Mouse (Mus musculus) neural tube, embryonic 11.5 days (tissue): ENCODE measurements around the gene Disp2. TPM values are rescaled to one million over a fixed set of nuclear protein-coding genes. Genes with fewer than 3 reads are reported as not detected.

Source experiments
- ATAC-seq: fragments of 200-750 bp; cut with Nextera tagmentation; 2 replicates; pipeline ENCODE4 v1.8.0; 2017; ENCODE audit warnings: moderate number of reproducible peaks, mild to moderate bottlenecking, moderate TSS enrichment, moderate library complexity; ENCODE audit not compliant: insufficient read depth, low FRiP score, low TSS enrichment
- DNase-seq: peaks from one replicate; pipeline ENCODE4 v3.0.0-alpha.2; 2015; ENCODE audit warnings: low spot score
- H3K27ac ChIP-seq: fragments of 300-500 bp; sonication (generic); 2 replicates; pipeline ENCODE4 v1.5.1; 2014; ENCODE audit warnings: low read depth, mild to moderate bottlenecking, low read length
- H3K27me3 ChIP-seq: fragments of 300-500 bp; sonication (generic); 2 replicates; pipeline ENCODE4 v1.6.1; 2014; ENCODE audit warnings: mild to moderate bottlenecking, low read length, mixed read lengths; ENCODE audit not compliant: control insufficient read depth, insufficient read depth
- H3K36me3 ChIP-seq: fragments of 300-500 bp; sonication (generic); 2 replicates; pipeline ENCODE4 v1.6.1; 2014; ENCODE audit warnings: mild to moderate bottlenecking, low read length, moderate library complexity, mixed read lengths; ENCODE audit not compliant: control insufficient read depth, insufficient read depth
- H3K4me1 ChIP-seq: fragments of 300-500 bp; sonication (generic); 2 replicates; pipeline ENCODE4 v1.6.1; 2014; ENCODE audit warnings: low read length, mixed read lengths; ENCODE audit not compliant: control insufficient read depth, insufficient read depth
- H3K4me2 ChIP-seq: fragments of 300-500 bp; sonication (generic); 2 replicates; pipeline ENCODE4 v1.6.1; 2014; ENCODE audit warnings: low read depth, mild to moderate bottlenecking, moderate library complexity
- H3K4me3 ChIP-seq: fragments of 300-500 bp; sonication (generic); 2 replicates; pipeline ENCODE4 v1.5.1; 2014; ENCODE audit warnings: low read depth, low read length
- H3K9ac ChIP-seq: fragments of 300-500 bp; sonication (generic); 2 replicates; pipeline ENCODE4 v1.6.1; 2014; ENCODE audit warnings: mild to moderate bottlenecking, low read length
- H3K9me3 ChIP-seq: fragments of 300-500 bp; sonication (generic); 2 replicates; pipeline ENCODE4 v1.6.1; 2016; ENCODE audit warnings: low read length; ENCODE audit not compliant: control insufficient read depth
- WGBS: fragments of 180-500 bp; shearing (Covaris S2); extraction: QIAGEN DNeasy Blood & Tissue Kit; methylation state at CpG from one replicate; pipeline ENCODE4 v1.1.7; 2014; 5-methylcytosine and 5-hydroxymethylcytosine counted together
- polyA plus RNA-seq: library from polyadenylated mRNA; unstranded; fragments of >200 nt; fragmentation: Nextera tagmentation; extraction: Ambion mirVana; gene quantifications from 2 replicates; pipeline ENCODE4 v1.2.1, GENCODE M21; 2014

Gene Disp2
- polyA plus RNA-seq, 1 experiment from 2014 or later, result 12.6 TPM

DNA sequence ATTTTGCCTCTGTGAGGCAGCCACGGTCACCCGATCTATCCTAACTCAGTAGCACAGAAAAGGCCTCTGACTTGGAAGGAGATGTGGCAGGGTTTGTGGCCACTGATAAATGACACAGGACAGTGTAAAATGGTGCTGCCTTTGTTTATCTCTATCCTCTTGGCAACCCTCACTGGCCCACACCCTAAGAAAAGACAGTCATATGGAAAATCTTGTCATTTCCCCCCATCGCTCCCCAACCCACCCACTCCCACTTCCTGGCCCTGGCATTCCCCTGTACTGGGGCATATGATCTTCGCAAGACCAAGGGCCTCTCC lies 26.8 kb upstream of the Disp2 start:
- Histone ChIP-seq H3K9ac (no peak overlapping the region), H3K9me3 (no peaks in the 10 kb centered on the region), H3K4me3 (no peak overlapping the region), H3K36me3 (no peaks in the 10 kb centered on the region; the same call in 1 of the 2 replicates), H3K4me2 (no peak overlapping the region), H3K27ac (no peak overlapping the region), H3K27me3 (no peaks in the 10 kb centered on the region), H3K4me1 (peaks cover 2% of the 10 kb centered on the region; the same call in 1 of the 2 replicates)
- WGBS, result 80% methylated on average over 4 of the region's 4 CpGs
- ATAC-seq, result no peak
- DNase-seq, result no peak

DNA sequence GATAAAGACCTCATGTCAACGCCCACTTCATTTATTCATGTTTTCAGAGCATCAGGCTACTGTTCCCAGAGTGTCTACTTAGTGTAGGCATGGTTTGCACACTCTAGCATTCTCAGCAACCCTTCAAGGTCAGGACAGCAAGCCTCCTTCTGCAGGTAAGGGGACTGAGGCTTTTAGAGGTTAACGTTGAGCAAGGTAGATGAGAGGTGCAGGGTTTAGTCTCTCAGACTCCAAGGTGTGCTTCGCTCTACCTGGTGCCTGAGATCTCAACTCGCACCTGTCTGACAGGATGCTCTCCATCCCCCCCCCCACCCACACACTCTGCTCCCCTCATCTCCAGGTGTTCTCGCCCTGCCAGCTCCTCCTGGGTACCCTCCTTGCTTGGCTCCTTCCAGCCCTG lies 25.4 kb upstream of the Disp2 start:
- H3K27ac ChIP-seq, result no peak overlapping the region
- no peaks in the 10 kb centered on the region for H3K27me3 ChIP-seq
- H3K9ac ChIP-seq, result no peak overlapping the region
- 84% methylated on average over 5 of the region's 5 CpGs for WGBS
- no peak overlapping the region for H3K4me3 ChIP-seq
- H3K9me3 ChIP-seq, result no peaks in the 10 kb centered on the region
- no peaks in the 10 kb centered on the region; the same call in 1 of the 2 replicates for H3K36me3 ChIP-seq
- DNase-seq (no peak), ATAC-seq (no peak)
- H3K4me2 ChIP-seq, result no peak overlapping the region
- peaks cover under 1% of the 10 kb centered on the region; the same call in 1 of the 2 replicates for H3K4me1 ChIP-seq

DNA sequence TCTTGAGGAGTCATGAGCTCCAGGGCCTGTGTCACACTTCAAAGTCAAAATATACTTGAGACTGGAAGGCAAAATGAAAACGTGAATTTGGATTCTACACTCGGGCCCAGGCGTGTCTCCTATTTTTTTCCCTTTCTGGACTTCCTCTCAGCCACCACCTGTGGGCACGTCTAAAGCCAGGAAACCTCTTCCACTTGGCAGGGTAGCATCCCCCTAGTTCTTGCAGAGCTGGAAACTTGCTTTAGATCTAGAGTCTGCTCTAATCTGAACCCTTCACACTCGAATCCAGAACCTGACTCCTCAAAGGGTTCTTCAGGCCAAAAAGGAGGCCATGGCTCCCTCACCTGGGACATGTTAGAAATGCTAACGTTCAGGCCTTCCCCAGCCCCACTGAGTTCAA lies 24.1 kb upstream of the Disp2 start:
- Histone ChIP-seq H3K27ac (no peak overlapping the region), H3K9ac (no peak overlapping the region), H3K36me3 (no peaks in the 10 kb centered on the region), H3K27me3 (0 out of 2 replicates have a peak, but pooled peaks cover under 1% of the 10 kb centered on the region), H3K9me3 (no peaks in the 10 kb centered on the region), H3K4me1 (no peaks in the 10 kb centered on the region), H3K4me3 (no peak overlapping the region), H3K4me2 (no peak overlapping the region)
- no peak for DNase-seq
- 87% methylated on average over 6 of the region's 6 CpGs for WGBS
- ATAC-seq, result no peak

DNA sequence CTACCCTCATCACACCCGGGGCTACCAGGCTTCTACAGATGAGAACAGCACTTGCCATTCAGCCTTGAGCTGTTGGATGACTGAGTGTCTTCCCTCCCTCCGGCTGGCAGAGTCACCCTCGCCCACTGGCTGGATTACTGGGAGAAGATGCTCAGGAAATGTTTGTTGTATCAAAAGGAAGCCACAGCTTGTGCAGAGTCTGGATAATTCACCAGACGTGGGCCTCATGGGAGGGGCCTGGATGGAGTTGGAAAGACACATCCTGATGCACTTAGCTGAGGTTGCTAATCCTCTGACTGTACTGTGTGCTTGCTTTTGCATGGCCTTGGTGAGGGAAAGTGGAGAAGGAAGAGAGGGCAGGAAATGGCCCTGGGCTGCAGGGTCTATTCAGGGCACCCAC lies 23.4 kb upstream of the Disp2 start:
- Histone ChIP-seq H3K9ac (no peak overlapping the region), H3K4me2 (no peak overlapping the region), H3K27ac (no peak overlapping the region), H3K4me1 (no peaks in the 10 kb centered on the region), H3K36me3 (no peaks in the 10 kb centered on the region), H3K9me3 (no peaks in the 10 kb centered on the region), H3K4me3 (no peak overlapping the region), H3K27me3 (0 out of 2 replicates have a peak, but pooled peaks cover 3% of the 10 kb centered on the region)
- WGBS, result 87% methylated on average over 4 of the region's 4 CpGs
- no peak for ATAC-seq
- no peak for DNase-seq

DNA sequence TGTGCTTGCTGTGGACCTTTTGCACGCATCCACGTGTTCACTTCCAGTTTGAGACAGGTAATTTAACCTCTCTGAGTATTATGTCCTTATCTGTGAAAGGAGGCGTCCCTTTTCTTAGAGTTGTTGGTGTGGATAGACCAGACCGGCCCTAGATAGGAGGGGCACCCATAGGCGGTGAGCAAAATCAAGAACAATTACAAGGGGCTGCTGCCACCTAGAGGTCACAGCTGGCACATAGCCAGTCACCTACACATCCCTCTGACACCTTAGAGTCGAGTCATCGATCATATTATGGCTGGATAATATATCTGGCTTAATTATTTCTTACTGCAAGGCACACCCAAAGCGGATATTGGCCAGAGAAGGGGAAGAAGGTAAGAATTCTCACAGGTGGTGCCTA lies 19.7 kb upstream of the Disp2 start:
- Histone ChIP-seq H3K27ac (no peak overlapping the region), H3K9ac (no peak overlapping the region), H3K4me1 (peaks cover 19% of the 10 kb centered on the region), H3K36me3 (no peaks in the 10 kb centered on the region), H3K4me3 (no peak overlapping the region), H3K4me2 (no peak overlapping the region), H3K27me3 (0 out of 2 replicates have a peak, but pooled peaks cover 3% of the 10 kb centered on the region), H3K9me3 (no peaks in the 10 kb centered on the region)
- ATAC-seq, result peak; percentile 45; the same call in 1 of the 2 replicates
- WGBS, result 11% methylated on average over 8 of the region's 8 CpGs
- DNase-seq, result peak; percentile 76

DNA sequence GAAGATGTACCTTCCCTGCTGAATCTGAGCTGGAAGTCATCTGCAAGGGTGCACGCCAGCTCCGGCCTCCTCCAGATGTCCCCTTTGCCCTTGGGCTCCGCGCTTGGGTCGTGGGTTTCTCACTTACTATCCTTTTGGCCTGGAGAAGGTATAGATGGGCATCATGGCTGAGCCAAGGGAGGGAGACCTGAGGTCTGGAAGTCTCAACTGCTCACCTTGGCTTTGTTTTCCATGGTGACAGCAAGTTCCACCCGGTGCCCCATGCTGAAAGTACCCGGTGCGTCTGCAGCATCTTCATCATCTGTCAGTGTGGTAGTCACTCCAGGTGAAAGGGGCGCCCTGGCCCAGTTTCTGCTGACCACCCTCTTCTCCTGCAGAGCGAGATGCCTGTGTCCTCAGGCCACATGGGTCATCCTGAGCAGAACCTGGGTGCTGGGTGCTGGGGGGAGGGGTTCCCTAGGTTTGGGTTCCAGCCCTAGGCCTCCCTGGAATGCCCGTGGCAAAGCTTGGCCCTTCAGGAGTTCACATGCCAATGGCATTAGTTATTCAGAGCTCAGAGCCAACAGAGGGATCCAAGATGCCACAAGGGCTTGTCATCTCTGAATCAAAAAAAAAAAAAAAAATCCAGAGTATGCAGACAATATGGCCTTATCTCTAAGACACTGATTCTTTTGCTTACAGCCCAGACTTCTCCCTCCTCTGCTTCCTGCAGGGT lies 19.1 kb upstream of the Disp2 start:
- no peak overlapping the region for H3K27ac ChIP-seq
- no peak overlapping the region for H3K4me3 ChIP-seq
- no peak for ATAC-seq
- H3K36me3 ChIP-seq, result no peaks in the 10 kb centered on the region
- WGBS, result 83% methylated on average over 11 of the region's 11 CpGs
- no peak overlapping the region for H3K9ac ChIP-seq
- no peak overlapping the region for H3K4me2 ChIP-seq
- peaks cover 19% of the 10 kb centered on the region for H3K4me1 ChIP-seq
- H3K27me3 ChIP-seq, result 0 out of 2 replicates have a peak, but pooled peaks cover 3% of the 10 kb centered on the region
- no peaks in the 10 kb centered on the region for H3K9me3 ChIP-seq
- no peak for DNase-seq

DNA sequence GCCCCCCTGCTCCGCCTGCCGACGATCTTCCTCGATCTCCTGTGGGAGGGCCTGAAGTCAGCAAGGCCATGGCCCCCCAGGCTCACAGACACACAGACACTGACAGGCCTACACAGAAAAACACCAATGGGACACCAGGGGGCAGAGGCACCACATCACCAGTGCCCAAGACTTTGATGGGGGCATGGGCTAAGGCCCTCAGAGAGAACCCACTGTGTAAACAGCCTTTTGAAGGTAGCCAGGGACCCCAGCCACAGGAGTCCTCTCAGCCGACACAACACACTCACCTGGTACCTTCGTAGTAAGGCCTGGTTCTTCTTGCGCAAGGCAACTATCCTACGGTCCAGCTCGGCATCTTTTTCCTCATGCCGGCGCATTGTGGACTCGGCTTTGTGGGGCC lies 18.2 kb upstream of the Disp2 start:
- Histone ChIP-seq H3K27ac (peak overlapping the region; percentile 85; the same call in 1 of the 2 replicates), H3K9me3 (no peaks in the 10 kb centered on the region), H3K4me3 (no peak overlapping the region), H3K9ac (no peak overlapping the region), H3K36me3 (no peaks in the 10 kb centered on the region), H3K27me3 (0 out of 2 replicates have a peak, but pooled peaks cover 3% of the 10 kb centered on the region), H3K4me1 (peaks cover 19% of the 10 kb centered on the region), H3K4me2 (peak overlapping the region; percentile 34; the same call in 1 of the 2 replicates)
- ATAC-seq (no peak), DNase-seq (no peak)
- WGBS, result 85% methylated on average over 12 of the region's 12 CpGs

DNA sequence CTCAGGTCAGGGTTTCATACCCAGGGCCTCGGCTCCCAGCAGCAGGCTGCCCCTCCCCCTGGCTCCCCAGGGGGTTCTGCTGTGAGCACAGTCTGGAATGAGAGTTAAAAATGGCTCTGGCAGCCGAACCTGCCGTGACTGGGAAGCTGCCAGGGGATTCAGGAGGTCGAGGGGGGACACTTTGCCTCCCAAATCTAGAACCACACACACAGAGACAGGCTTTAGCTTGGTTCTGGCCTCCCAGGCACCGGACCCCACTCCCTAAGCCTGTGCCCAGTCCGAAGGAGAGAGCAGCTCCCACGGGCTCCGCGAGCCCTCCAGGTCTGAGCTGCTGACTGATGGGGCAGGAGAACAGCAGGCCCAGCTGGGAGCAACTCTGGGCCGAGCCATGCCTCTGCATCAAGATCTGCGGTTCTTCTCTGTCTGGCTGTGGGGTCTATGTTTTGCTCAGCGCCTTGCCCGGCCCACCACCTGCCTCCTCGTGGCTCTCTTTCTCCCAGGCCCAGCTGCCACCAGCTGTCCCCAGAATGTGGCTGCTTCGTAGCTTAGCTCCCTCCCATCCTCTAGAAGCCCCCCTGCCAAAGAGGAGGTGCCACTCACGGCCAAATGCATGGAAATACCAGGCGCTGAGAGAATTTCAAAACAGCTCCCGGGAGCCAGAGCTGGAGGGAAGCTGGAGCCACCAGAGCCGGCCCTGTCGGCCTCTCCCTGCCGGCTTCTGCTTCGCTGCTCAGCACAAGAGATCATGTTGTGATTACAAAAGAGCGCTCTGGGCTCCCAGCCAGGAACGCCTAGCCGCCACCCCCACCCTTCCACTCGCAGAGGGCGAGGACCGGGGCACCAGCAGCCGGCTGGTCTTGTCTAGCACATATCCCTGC lies 17.4 kb upstream of the Disp2 start, which contains the start of gene Ccdc9b:
Gene Ccdc9b, minus strand, starts transcription at position 756 of the 878 bp plus-strand sequence.
- ATAC-seq, result peak; percentile 76
- peak within 1 kb of the TSS; percentile 59 for H3K9ac ChIP-seq
- no peaks in the 10 kb centered on the region for H3K9me3 ChIP-seq
- WGBS, result 7% methylated on average over 29 of the region's 29 CpGs
- peak; percentile 75 for DNase-seq
- H3K27ac ChIP-seq, result peak within 1 kb of the TSS; percentile 85
- 0 out of 2 replicates have a peak, but pooled peaks cover 3% of the 10 kb centered on the region for H3K27me3 ChIP-seq
- H3K4me1 ChIP-seq, result peaks cover 19% of the 10 kb centered on the region
- peak within 1 kb of the TSS; percentile 12; the same call in 1 of the 2 replicates for H3K4me3 ChIP-seq
- peak within 1 kb of the TSS; percentile 34 for H3K4me2 ChIP-seq
- no peaks in the 10 kb centered on the region for H3K36me3 ChIP-seq
